Mouse (Mus musculus): ENCODE results near the gene Sgo1.

DNA sequence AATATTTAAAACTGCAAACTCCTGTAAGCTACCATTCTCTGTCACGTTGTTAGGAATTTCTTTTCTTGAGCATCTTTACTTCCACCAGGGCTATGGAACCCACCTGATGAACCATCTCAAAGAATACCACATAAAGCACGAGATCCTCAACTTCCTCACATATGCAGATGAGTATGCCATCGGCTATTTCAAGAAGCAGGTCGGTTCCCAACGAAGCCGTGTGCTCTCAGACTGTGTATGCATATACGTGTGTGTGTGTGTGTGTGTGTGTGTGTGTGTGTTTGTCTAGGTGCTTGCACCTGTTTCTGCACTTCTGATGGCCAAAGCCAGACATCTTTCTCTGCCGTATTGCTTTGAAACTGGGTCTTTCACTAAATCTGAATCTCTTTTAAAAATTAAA lies 29.9 kb downstream of the Sgo1 start:
- TF ChIP-seq RAD21 (IDR thresholded peaks at IDR 0.05; ENCODE audit: low read depth, low read length) (no peak), POLR2A (IDR thresholded peaks at IDR 0.05; ENCODE audit: low read depth, low read length) (no peak), NRF1 (IDR thresholded peaks at IDR 0.05; ENCODE audit: low read depth, low read length) (no peak), RCOR1 (conservative IDR thresholded peaks at IDR 0.05; ENCODE audit: low read depth, low read length) (no peak), CTCF (conservative IDR thresholded peaks at IDR 0.05 in 1 of 2, IDR thresholded peaks at IDR 0.05 in 1 of 2; ENCODE audit: low read depth in 2 of 2, low read length in 2 of 2) (no peak), ETS1 (conservative IDR thresholded peaks at IDR 0.05; ENCODE audit: low read depth, low read length) (no peak), SIN3A (IDR thresholded peaks at IDR 0.05; ENCODE audit: low read length) (no peak), ZKSCAN1 (IDR thresholded peaks at IDR 0.05; ENCODE audit: borderline replicate concordance, low read depth, low read length) (no peak), MAX (IDR thresholded peaks at IDR 0.05; ENCODE audit: low read length) (no peak)
